Mouse (Mus musculus) MEL-GATA-1-ER (cell line): ENCODE data around the gene Folr1.

Experiments used
- DNase-seq: peaks from one replicate; pipeline ENCODE4 v3.0.0-alpha.2; 2012; ENCODE audit warnings: low read depth; ENCODE audit errors: extremely low read depth

Gene Folr1

GRCm38 (mm10) chr7:101833352-101833751 lies 37.2 kb downstream of the Folr1 start:
- DNase-seq, result no peak

- DNase-seq, result no peak
These were observed 38.2 kb downstream of the Folr1 start for GRCm38 (mm10) chr7:101832372-101832771.

DNA sequence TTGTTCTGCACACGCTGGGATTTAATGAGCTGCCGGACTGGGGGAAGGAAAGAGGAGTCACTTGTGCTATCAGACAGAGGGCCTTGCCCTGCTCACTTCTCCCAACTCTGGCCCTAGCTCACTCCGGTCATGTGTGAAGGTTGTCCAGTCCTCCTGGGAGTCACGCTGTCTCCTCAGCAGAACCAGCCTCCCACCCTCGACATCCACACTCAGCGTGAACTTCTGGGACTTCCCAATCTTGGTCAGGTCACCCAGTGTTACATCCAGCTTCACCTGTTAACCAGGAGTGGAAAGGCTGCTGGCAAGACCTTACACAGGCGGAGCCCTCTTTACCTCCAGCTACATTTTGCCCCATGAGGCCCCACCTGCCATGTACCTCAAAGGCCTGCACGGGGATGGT lies 39.2 kb downstream of the Folr1 start:
- DNase-seq, result no peak

- DNase-seq, result no peak
These were observed 40.2 kb downstream of the Folr1 start for GRCm38 (mm10) chr7:101830373-101830772.

- no peak for DNase-seq
These were observed 46.6 kb downstream of the Folr1 start for GRCm38 (mm10) chr7:101823758-101824630.

GRCm38 (mm10) chr7:101822836-101823757 lies 47.5 kb downstream of the Folr1 start:
- DNase-seq, result no peak

DNA sequence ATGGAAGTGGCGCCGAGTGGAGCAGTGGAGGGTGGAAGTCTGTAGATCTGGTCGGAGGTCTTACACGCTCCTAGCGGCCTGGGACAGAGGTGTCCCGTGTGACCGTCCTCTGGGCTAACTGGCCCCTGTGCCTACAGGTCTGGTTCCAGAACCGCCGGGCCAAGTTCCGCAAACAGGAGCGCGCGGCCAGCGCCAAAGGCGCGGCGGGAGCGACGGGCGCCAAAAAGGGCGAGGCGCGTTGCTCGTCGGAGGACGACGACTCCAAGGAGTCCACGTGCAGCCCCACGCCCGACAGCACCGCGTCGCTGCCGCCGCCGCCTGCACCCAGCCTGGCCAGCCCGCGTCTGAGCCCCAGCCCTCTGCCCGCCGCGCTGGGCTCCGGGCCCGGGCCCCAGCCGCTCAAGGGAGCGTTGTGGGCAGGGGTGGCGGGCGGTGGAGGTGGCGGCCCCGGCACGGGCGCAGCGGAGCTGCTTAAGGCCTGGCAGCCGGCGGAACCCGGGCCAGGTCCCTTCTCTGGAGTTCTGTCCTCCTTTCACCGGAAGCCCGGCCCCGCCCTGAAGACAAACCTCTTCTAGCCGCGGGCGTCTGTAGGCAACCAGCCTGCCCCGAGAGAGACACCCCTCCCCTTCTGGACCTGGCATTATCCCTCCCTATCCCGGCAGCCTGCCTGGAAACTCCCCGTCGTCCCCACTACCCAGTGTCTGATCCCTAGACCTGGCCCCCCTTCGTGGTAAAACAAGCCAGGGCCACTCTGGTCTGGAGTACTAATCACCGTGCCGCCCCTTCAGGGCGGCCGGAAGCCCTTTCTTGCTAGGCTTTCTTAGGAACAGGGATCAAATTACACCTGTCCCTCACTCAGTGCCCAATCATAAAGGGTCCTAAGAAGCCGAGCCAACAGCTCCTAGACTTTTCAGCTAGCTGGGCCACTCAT lies 48.8 kb downstream of the Folr1 start:
- no peak for DNase-seq

GRCm38 (mm10) chr7:101820295-101821030 lies 50.1 kb downstream of the Folr1 start:
- no peak for DNase-seq

DNA sequence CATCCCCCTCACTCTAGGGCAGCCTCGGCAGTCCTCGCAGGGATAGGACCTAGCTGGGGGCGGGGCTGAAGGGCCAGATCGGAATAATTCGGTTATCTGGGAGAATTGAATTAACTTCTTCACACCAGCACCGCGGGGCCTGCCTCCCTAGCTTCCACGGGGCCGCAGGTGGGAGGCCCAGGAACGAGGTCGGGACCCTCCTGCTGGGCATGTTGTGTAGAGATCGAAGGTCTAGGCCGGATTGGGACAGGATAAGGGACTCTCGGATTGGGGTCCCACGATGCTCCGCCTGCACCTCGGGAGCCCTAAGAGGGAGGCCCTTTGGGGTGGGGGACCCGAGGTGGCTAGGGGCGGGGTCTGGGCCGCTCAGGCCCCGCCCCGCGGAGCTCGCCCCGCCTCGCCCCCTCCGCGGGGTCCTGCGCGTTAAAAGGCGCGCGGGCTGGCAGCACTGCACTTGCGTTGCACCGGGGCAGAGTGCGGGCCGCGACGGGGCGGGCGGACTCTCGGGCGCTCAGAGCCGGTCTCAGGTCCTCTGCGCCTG lies 52.7 kb downstream of the Folr1 start, which contains the start of gene Phox2a:
TSS of gene Phox2a (plus strand) at position 453 of the 541 bp plus-strand sequence.
- no peak for DNase-seq
